Mouse (Mus musculus): ENCODE measurements around the gene Nckap5.

Gene Nckap5

DNA sequence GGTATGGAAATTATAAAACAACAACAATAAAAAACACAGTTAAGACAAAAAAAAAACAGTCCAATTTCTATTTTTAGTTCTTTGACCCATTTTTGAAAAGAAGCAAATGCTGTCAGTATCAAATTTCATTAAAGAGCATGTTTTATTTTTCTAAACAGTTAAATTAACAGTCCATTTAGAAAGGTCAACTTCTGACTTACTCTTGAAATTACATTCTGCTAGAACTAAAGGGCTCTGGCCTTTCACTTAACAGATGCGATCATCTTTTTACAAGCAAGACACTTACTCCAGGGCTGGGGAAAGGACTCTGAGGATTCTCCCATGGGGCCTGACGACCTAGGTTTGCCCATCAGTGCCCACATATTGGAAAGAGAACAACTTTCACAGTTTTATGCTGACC is 359.2 kb downstream of the Nckap5 start:
- DNase-seq (ENCODE audit: low spot score) = no peak

DNA sequence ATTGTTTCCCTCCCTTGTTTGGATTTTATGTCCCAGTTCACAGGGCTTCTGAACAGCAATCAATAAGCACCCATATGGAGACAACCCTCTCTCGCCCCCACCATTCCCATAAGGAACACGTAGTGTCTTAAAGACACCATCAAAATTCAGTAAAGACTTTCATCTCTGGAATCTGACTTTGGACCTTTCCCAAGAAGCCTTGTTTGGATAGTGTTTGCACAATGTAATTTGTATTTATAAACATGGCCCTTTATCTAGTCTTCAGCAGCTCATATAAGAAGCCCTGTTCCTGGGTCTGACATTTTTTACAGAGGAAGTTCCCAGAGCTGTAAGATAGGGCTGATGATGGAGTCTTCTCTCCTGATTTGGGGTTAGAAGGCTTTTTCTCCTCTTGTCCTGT is 359.7 kb downstream of the Nckap5 start:
- no peak for DNase-seq (ENCODE audit: low spot score)

DNA sequence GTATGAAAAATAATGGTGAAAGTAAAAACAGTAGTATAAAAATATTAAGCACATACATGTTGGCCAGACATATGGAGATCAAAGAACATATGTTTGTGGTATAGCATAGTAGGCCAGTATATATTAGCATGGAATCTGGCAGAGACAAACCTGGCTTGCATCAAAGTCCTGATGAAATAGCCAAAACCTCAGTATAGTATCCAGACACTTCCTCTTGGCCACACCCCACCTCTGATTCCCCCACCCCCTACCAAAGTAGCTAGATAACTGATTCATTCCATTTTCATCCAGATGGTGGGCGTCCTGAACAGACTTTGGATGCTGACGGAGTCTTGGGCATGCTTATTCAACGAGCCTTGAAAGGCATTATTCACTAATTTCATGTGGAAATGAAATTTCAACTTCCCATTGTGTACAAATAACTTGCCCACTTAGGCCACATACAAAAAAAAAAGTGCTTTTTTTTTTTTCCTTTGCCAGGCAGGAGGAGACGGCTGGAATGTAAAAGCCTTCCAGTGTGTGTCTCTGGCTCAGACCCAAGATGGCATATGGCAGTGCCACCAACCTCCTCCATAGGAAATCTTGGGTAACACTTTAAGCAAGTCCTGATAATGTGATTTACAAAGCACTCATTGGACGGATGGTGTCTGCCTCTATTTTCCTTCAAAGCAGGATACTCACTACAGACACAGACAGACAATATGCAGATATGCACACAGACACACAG is 360.6 kb downstream of the Nckap5 start:
- no peak for DNase-seq (ENCODE audit: low spot score)

DNA sequence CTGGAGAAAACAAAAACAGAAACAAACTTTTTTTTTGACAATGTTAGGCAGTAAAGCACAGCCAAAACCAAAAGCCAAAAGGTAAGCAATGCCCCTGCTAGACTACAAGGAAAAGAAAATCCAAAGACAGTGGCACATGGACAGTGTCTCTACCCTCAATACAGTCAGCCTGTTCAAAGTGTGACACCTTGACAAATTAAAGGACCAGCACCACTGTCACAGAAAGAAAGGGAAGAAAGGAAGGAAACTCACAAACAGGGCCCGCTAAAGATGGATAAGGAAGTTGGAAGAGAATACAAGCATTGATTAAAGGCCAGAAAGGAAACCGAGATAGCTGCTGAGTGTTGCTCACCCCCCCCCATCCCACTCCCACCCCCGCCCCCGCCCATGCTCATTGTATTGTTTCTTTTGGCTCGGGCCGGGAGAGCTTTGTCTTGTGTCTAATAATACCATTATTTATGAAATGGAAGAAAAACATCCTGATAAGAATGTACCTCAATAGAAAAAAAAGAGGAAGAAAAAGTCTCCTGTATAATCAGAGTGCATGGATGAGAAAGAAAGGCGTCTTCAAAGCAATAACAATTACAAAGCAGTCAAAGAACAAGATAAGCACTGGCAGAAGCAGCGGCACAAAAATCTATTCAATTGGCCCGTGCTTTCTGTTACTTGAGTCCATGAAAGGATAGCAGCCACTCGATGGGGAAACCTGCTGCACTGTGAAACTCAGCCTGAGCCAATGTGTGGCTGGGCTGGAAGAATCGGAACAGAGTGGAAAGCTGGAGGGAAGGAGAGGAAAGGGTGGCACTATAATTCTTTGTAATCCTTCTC is 368.9 kb downstream of the Nckap5 start:
- DNase-seq (ENCODE audit: low spot score) = no peak

DNA sequence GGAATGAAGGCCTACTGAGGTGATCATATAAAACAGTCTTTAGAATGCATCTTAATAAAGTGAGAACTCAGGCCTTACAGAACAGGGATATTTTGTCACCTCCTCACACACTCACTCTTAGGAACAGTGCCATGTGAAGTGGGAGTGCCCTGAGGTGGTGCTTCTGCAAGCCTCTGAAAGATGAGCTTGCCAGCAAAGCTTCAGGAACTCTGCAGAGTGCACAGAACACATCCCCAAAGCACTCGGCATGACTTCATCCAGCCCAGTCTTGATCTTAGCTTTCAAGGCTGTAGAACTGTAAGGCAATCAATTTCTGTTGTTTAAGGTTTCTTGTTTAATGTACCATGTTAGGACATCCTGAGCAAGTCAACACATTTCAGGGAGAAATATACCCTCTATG is 372.9 kb downstream of the Nckap5 start:
- DNase-seq (ENCODE audit: low spot score) = no peak

DNA sequence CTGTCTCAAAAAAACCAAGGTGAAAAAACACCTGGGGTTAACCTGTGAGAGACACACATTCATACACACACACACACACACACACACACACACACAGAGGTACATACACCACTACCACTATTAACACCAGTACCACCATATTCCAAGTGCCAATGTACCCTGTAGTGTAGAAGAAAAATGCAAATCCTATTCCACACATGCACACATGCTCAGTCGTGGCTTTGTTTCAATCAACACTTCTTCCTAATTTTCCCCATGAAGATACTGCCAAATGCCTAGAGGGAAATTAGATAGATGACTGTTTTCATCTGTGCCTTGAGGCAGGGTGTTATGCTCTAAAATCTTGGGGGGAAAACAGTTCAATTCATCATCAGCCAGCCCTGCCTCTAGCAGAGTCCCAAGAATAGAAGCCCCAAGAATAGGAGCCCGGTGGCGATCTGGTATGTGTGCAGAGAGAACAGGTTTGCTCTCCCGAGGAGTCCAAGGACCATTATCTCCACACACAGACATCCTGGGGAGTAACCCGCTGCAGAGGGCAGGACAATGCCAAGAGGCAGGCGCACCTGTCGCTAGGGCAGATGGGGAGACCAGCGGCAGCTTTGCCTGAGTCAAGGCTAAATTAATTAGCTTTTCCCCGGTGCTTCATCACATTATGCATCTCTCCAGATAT is 376.0 kb downstream of the Nckap5 start:
- DNase-seq (ENCODE audit: low spot score) = no peak

DNA sequence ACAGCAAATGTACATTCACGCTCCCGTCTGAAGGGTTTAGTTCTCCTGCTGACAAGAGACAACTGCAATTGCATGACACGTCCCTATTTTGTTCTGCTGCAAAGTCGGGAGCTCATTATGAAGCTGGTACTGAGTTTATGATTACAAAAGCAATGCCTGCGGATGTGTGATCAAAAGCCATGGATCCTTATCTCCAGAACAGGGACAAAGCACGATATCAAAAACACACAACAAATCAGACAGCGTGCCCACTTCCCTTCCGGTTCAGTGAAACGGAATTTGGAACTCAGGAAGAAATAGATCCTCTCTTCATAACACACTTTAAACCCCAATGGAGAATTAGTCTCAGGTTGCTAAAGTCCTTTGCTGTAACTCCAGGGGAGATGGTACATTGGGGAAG is 379.1 kb downstream of the Nckap5 start:
- DNase-seq (ENCODE audit: low spot score) = no peak

DNA sequence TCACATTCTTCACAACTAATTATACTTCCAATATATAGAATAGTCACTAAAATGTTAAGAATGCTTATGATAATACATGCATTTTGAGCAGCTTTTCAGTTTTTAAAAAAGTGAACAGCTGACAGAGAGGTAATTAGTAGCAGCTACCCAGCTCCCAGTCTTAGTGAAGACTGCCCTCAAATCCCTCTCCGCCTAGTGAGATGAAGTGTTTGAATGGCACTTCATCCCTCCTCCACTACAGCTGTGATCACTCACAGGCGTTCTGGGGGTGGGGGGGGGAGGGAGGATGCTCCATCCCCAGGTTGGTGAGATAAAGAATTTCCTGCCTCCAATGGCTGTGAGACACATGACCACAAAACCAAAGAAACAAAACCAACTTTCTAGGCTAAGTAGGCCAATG is 381.2 kb downstream of the Nckap5 start:
- DNase-seq (ENCODE audit: low spot score) = no peak

DNA sequence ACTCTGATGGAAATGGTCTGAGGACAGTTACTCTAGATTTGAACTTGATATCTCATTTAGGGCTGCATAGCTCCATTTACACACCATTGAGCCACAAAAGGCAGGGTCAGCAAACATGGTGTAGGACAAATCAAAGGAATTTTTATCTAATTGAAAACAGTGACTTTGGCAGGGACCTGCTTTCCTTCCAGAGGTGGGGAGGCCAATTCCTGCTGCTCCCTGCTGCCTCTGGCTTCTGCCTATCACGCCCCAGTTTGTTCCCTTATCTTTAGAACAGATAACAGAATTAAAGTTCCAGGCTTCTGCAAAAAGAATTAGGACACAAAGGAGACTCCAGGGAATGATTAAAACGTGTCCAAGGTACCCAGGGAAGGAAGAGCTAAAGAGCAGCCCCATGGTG is 386.7 kb downstream of the Nckap5 start:
- no peak for DNase-seq (ENCODE audit: low spot score)

DNA sequence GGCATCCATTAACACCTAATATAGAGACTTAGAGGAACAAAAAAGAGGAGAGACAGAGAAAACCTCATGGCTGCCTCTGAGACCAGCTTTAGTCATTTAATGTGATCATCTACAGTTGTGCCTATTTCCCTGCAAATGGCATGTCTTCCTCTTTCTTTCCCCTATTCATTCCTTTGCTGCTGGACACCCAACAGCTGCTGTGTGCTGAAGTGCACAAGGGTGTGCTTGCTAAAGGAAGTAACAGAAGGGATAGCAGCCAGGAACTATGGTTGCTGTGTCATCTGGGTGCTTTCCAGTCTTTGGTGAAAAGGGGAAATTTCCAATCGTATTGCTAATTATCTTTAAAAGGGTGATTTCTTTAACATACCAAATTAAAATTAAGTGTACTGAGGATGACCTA is 387.9 kb downstream of the Nckap5 start:
- no peak for DNase-seq (ENCODE audit: low spot score)

DNA sequence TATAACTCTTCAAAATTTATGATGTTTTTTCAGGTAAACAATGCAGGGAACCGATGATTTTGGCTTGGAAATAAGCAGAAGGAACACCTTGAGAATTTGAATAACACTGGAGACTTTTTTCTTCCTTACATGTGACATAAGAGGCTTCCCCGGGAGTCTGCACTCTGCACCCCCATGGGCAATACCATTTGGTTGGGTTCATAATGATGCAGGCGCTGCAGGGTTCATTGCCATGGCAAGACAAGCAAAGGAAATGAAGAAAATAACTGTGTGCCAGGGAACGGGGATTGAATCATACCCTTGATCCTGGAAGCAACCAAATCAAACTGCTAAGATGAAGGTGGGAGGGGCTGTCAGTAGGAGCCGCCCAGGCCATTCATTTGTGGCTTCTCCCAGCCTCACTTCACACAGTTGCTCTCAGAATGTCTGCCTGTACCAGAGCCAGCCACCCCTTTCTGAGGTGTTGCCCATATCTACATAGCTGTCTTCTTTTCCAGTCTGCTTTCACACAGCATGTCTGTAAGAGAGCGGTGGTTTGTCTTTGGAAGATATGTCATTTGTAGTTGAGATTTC is 392.5 kb downstream of the Nckap5 start:
- no peak for DNase-seq (ENCODE audit: low spot score)

DNA sequence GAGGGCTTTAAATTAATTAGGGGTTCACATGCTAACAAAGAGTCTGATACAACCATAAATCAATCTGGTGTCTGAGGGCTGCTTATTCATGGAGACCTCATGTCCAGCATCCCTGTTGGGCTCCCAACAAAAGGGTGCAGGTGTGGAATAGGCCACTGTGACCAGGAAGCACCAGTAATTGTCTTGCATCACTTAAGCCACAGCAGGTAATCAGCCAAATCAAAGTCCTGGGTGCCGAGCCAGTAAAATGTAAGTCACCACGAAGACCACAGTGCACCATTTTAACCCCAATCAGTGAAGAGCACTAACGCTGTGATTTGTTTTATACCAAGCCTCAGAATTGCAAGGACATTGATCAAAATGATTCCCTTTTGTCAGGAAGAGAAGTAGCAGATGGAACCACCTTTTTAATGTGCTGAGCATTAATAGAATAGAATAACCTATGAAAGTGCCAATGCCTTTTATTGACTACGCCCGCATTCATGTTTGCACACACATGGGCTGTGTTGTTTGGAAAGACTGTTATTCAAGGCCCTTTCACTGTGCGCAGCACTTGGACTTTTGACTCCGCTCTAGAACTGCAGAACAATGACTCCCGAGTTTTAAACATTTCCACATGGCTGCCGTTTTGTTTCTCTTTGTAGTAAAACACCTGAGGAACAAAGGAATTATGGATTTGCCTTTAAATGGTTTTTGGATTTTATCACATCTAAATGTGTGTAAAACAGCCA is 393.5 kb downstream of the Nckap5 start:
- DNase-seq (ENCODE audit: low spot score) = no peak

DNA sequence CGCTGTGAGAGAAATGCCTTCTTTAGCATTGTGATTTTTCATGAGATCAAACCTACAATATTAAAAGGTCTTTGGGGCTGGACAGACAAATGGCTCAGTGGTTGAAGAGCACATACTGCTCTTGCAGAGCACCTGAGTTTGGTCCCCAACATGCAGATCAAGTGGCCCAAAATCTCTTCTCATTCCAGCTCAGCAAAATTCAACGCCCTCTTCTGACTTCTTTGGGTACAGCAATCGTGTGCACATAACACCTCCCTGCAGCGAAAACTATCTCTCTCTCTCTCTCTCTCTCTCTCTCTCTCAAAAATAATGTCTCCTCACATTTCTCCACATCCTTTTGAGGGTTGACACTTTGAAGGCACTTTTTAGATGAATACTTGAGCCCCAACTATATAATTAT is 398.3 kb downstream of the Nckap5 start:
- no peak for DNase-seq (ENCODE audit: low spot score)

DNA sequence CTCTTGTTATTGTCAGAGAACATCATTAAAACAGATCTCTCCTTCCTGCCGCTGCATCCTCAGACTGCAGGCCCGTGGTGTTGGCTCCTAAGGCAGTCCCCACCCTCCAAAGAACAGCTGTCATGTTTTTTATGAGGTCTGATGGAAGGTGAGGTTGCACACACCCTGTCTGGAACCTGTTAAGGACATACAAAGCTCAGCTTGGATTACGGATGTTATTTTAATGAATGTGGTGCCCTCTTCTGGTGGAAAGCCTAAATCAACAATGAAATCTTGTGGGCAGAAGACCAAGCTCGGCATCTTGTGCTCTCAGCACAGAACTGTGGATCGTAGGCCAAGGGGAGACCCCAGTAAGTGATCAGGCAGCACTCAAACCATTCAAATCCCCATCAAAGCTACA is 399.0 kb downstream of the Nckap5 start:
- DNase-seq (ENCODE audit: low spot score) = no peak

DNA sequence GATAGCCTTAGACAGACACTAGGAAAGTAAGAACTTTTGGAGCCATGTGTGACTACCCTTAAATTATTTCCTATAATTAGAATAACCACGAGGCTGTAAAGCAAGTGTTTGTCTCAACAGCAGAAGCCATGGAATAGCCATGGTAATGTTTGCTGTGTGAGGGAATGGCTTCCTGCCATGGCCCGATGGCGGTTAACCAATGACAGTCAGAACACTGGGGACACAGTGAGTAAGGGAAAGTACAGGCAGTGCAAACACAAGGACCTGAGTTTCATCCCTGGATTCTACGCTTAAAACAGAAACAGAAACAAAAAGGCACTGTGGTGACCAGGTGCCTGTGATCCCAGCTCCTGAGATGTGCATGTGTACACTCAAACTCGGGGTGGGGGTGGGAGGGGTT is 419.2 kb downstream of the Nckap5 start:
- no peak for DNase-seq (ENCODE audit: low spot score)

DNA sequence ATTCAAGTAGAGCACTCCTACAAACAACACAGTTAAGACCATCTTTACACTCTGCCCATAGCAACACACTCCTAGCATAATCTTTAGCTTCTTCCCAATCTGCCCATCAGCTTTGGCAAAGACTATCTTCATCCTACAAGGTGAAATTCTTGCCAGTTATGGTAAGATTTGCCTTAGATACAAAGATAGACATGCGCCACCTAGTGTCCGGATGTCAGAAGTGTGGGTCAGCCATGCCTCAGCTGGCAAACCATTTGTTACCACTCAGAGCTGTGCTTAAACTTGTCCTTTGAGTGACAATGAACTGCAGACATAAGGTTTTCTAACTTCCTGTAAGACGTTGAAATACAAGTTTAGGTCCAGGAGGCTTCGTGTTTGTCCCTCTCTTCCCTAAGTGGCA is 422.7 kb downstream of the Nckap5 start:
- peak; percentile 23 for DNase-seq (ENCODE audit: low spot score)

DNA sequence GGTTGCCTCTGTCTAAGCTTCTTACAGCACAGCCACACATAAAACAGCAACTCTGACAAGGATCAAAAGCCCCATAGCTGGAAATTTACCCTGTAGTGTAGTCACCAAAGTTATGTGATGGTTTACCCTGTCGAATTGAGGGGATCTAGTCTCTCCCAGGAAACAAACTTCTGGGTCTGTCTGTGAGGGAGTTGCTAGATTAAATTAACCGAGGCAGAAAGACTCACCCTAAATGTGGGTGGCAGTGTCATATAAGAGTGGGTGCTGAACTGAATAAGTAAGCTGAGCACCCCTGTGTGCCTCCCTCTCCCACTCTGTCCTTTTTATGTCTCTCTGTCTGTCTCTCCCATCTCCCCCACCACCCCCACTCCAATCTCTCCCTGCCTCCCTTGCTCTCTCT is 425.1 kb downstream of the Nckap5 start:
- DNase-seq (ENCODE audit: low spot score) = no peak

DNA sequence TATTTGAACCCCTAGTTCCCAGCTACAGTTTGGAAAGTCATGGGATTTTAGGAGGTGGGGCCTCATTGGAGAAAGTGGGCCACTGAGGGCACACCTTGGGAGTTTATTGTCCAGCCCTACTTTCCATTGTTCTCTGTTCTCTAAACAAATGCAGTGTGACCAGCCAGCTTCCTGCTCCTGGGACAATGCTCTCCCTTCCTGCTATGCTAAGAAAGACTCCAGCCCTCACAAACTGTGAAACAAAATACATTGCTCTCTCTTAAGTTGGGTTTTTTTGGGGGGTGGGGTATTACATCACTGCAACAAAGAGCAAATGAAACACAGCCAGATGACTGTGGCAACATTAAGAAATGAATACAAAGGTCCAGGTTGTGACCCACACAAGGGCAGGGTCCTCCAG is 426.6 kb downstream of the Nckap5 start:
- no peak for DNase-seq (ENCODE audit: low spot score)

DNA sequence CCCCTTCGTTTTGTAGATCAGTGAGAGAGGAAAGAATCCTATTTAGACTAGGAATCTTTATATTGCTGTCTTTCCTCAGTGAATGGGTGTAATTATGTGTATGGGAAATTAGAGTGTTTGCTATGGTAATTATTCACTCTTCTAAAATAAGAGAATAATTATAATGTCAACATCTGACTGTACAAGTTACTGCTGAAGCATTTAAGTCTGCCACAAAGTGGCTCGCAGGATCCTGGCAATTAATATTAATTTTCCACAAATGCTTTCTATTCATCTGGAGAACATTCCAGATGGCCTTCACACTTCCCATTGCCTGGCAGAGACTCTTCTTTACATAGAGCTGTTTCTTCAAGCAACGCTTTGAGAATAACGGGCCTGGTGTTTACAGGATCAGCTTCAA is 439.4 kb downstream of the Nckap5 start:
- no peak for DNase-seq (ENCODE audit: low spot score)

DNA sequence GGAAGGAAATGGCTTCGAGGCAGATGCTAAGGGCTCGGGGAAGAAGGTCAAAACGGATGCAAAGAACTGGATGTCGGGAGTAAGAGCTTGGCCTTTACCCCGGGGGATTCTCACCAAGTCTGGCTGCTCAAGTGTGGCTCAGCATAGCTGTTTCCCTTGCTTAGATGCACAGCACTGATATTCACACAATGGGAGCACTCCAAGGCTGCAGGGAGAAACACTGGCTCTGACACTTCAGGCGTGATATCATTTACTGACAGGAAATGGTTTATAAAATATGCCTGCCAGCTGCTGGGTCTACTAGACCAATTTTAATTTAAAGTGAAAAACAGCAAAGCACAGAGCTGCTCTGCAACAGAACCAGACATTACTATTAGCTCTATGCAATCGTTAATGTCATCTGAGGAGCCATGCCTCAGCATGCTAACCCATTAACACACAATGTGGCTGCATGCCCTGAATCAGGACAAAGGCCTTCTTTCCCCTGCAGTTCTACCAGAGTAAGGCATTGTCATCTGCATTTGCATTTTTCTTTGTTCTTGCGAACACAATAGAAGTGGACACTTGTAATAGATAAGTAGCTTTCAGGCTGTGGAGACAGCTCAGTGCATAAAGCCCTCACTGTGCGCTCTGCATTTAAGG is 453.1 kb downstream of the Nckap5 start:
- DNase-seq (ENCODE audit: low spot score) = no peak

DNA sequence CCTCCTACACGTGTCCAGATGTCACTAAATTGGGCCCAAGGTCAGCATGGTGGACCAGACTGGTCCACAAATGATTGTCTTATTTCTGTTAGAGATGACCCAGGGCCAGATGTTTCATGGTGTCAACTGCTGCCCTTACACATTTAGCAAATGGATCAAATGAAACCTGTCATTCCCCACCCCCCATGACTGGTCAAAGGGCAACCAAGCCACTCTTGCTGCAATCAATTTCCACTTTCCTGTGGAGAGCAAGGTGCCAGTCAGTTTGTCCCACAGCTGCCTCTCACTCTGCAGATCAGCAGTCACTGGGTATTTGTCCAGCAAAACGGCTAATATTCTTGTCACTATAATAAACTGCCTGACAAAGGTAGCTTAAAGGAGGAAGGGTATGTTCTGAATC is 463.9 kb downstream of the Nckap5 start:
- DNase-seq (ENCODE audit: low spot score) = no peak

DNA sequence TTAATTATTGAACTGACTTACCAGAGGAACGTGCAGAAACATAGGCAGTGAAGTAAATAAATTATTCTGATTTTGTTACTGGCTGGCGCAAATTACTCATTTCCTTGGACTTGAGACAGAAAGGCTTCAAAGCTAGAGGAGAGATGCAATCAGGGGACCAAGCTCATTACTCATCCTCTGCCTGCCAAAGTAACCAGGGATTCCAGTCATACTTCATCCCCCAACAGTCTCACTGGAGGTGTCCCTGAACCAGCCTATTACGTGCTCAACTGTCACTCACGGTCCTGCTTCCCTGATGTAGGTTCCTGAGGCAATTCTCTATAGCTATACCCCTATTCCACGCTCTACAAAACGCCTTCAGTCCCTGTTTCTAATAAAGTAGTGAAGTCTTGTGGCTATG is 466.0 kb downstream of the Nckap5 start:
- DNase-seq (ENCODE audit: low spot score) = no peak

All from ovary, postnatal 36 days (tissue).